Mouse (Mus musculus) liver, embryonic 13.5 days (tissue): ENCODE data around the gene Csmd2. TPM values are rescaled to one million over a fixed set of nuclear protein-coding genes. Genes with fewer than 3 reads are reported as not detected.

Source experiments
- polyA plus RNA-seq: library from polyadenylated mRNA; unstranded; fragments of >200 nt; fragmentation: Nextera tagmentation; extraction: Ambion mirVana; gene quantifications from 2 replicates; pipeline ENCODE4 v1.2.1, GENCODE M21; 2015

Gene Csmd2
- polyA plus RNA-seq, 1 experiment from 2014 or later: 0.02 TPM

Other genes starting within 250 kb of the Csmd2 start
- not detected in 2 replicates for gene CK137956, start 16.9 kb upstream of the Csmd2 start, polyA plus RNA-seq